Mouse (Mus musculus) layer of hippocampus, postnatal 10 days (tissue): ENCODE measurements at regions not wholly inside any gene's neighbourhood (a gene's known extent, or its start where the extent isn't known, plus 50 kb on each side); places are given as distances from the start of the nearest gene placed in this dataset.
A peak's percentile ranks its signal among the peaks of the same experiment; 100 is the strongest.

ENCODE experiments used
- DNase-seq, 2 experiments: peaks; one replicate each; pipeline ENCODE4 v3.0.0; 2021; ENCODE audit warnings: low spot score in 2 of 2

GRCm38 (mm10) chr14:60439106-60439505, 66.0 kb downstream of the Amer2 start:
- no peak for DNase-seq

GRCm38 (mm10) chr14:60443821-60444551, 70.9 kb downstream of the Amer2 start:
- no peak for DNase-seq

GRCm38 (mm10) chr14:60444552-60444937, 71.5 kb downstream of the Amer2 start:
- DNase-seq: no peak

GRCm38 (mm10) chr14:60446037-60446436, 73.0 kb downstream of the Amer2 start:
- no peak for DNase-seq

GRCm38 (mm10) chr14:60451216-60451615, 78.2 kb downstream of the Amer2 start:
- DNase-seq: no peak

- DNase-seq: peak in 1 of 2 experiments; percentile 51
These were observed 78.6 kb downstream of the Amer2 start for GRCm38 (mm10) chr14:60451684-60452083.

- no peak for DNase-seq
These were observed 83.7 kb downstream of the Amer2 start for GRCm38 (mm10) chr14:60456767-60457166.

GRCm38 (mm10) chr14:60484996-60485888, 112.2 kb downstream of the Amer2 start:
- peak; percentile 75 to 77 for DNase-seq

GRCm38 (mm10) chr14:60485889-60486274, 112.8 kb downstream of the Amer2 start:
- peak in 1 of 2 experiments; percentile 10 for DNase-seq

- DNase-seq: no peak
These were observed 113.3 kb downstream of the Amer2 start for GRCm38 (mm10) chr14:60486278-60486935.

GRCm38 (mm10) chr14:60489111-60489510, 116.1 kb downstream of the Amer2 start:
- DNase-seq: peak in 1 of 2 experiments; percentile 9

GRCm38 (mm10) chr14:60490886-60491285, 117.8 kb downstream of the Amer2 start:
- DNase-seq: peak in 1 of 2 experiments; percentile 2

GRCm38 (mm10) chr14:60495441-60495840, 122.4 kb downstream of the Amer2 start:
- DNase-seq: no peak

GRCm38 (mm10) chr14:60502552-60502951, 129.5 kb downstream of the Amer2 start:
- no peak for DNase-seq

GRCm38 (mm10) chr14:60505066-60505465, 128.7 kb upstream of the Spata13 start:
- no peak for DNase-seq

- DNase-seq: no peak
These were observed 127.5 kb upstream of the Spata13 start for GRCm38 (mm10) chr14:60506296-60506695.

- DNase-seq: peak; percentile 36 to 52
These were observed 120.2 kb upstream of the Spata13 start for GRCm38 (mm10) chr14:60513560-60513959.

- no peak for DNase-seq
These were observed 118.6 kb upstream of the Spata13 start for GRCm38 (mm10) chr14:60515094-60515786.

GRCm38 (mm10) chr14:60517891-60518290, 115.9 kb upstream of the Spata13 start:
- DNase-seq: no peak

- no peak for DNase-seq
These were observed 110.8 kb upstream of the Spata13 start for GRCm38 (mm10) chr14:60523010-60523409.

GRCm38 (mm10) chr14:60524869-60525268, 108.9 kb upstream of the Spata13 start:
- DNase-seq: no peak
